Mouse (Mus musculus): ENCODE data around the gene Cant1.

Cant1 gene

GRCm38 (mm10) chr11:118403951-118404899 lies 14.7 kb downstream of the Cant1 start:
- peak; percentile 55; the same call in 1 of the 2 replicates for TF ChIP-seq GATA4 (IDR thresholded peaks at IDR 0.05; ENCODE audit: insufficient replicate concordance, low read length)

GRCm38 (mm10) chr11:118403183-118403582 lies 15.7 kb downstream of the Cant1 start:
- TF ChIP-seq GATA4 (IDR thresholded peaks at IDR 0.05; ENCODE audit: insufficient replicate concordance, low read length): no peak

GRCm38 (mm10) chr11:118401760-118402280 lies 17.1 kb downstream of the Cant1 start, which contains the start of gene Lgals3bp:
TSS of gene Lgals3bp (minus strand) at chr11:118402092.
- peak; percentile 53; the same call in 1 of the 2 replicates for TF ChIP-seq GATA4 (IDR thresholded peaks at IDR 0.05; ENCODE audit: insufficient replicate concordance, low read length)

DNA sequence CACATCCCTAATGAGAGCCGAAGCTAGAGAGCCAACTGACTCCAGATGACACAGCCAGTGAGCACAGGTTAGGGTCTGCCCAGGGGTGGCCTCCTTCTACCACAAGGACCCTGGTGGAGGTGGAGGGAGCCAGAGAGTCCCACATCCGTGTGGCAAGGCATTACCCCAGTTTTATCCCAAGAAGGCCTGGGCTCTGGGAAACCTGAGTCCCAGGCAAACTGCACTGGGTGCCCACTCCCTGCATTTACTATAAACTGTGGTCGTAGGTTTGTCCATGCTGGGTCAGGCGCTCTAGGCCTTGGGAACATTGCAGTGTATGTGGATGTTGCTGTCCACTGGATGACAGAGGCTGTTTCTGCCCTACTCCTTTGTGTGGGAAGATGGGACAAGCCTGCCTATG lies 17.7 kb downstream of the Cant1 start:
- no peak for TF ChIP-seq GATA4 (IDR thresholded peaks at IDR 0.05; ENCODE audit: insufficient replicate concordance, low read length)

- TF ChIP-seq GATA4 (IDR thresholded peaks at IDR 0.05; ENCODE audit: insufficient replicate concordance, low read length): peak; percentile 60; the same call in 1 of the 2 replicates
Measured at GRCm38 (mm10) chr11:118400566-118400936, 18.3 kb downstream of the Cant1 start.

DNA sequence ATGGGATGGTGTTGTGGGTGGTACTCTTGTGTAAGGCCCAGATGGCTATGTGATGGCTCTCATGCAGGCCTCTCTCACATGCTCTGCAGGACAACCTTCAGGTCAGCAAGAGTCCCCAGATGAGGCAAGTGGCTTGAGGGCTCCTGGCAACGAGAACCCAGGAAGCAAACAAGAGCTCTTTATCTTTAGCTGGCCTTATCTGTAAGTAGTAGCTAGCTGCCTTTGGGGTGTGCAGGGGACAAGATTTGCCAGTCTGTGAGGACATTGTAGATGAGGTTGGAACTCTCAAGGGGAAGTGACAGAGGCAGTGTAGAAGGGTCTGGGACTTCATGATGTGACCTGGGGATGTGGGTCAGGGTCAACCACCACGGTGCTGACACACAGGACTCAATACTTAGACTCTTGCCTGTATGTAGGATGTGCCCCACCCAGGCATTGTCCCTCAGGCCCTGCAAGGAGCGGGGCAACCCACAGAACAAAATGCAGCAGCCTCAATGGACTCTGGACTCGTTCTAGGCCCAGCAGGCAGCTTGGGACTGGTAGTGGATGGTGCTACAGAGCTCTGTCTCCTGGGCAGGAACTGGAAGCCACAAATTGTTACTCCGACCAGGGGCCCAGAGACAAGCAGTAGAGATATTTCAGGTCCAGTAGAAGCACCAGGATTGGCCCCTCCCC lies 18.9 kb downstream of the Cant1 start:
- peak; percentile 48; the same call in 1 of the 2 replicates for TF ChIP-seq GATA4 (IDR thresholded peaks at IDR 0.05; ENCODE audit: insufficient replicate concordance, low read length)

DNA sequence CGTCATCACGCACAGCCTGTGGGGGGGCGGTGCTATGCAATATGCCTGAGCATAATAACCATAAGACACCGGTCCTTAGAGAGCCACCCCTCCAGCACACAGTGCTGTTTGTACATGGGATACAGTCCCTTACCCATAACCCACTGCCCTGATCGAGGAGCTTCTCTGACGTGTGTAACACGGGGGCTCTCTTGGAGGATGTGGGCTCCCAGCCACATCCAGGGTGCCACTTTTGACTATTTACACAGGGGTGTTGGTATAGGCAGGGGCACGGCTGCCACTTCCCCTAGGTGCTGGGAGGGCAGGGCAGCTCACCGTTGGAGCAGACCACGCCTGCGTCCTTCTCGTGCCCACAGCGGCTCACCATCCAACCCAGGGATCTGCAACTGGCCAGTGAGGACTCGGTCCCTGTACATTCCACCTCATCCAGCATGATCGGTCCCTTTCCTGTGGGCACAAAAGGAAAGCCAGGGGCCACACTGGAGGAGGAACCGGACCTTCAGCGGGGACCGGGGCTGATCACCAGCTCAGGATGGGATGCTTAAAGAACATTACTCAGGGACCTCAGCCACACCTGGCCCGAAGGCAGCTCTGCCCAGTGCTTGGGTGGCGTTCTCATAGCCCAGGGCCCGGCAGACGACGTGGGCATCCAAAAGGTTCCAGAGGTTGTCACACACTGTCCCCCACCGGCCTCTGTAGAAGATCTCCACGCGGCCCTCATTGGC lies 20.9 kb downstream of the Cant1 start:
- TF ChIP-seq GATA4 (IDR thresholded peaks at IDR 0.05; ENCODE audit: insufficient replicate concordance, low read length): no peak

DNA sequence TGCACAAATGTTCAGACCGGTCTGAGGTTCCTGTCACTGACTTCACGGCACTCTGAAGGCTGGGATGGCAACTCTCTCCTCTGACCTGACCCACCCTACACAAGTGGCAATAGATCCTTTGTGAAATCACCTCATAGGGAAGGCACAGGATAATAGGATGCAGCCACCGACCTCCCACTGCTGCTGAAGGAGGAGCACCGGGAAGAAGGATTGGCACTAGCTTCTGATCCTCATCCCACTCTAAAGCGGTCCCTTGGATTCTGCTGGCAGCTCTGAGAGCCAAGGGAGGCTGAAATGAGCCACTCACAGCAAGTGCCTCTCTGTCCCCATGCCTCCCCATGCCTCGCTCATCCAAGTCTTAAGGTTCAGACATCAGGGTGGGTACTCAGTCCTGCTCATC lies 24.3 kb downstream of the Cant1 start:
- no peak for TF ChIP-seq GATA4 (IDR thresholded peaks at IDR 0.05; ENCODE audit: insufficient replicate concordance, low read length)

DNA sequence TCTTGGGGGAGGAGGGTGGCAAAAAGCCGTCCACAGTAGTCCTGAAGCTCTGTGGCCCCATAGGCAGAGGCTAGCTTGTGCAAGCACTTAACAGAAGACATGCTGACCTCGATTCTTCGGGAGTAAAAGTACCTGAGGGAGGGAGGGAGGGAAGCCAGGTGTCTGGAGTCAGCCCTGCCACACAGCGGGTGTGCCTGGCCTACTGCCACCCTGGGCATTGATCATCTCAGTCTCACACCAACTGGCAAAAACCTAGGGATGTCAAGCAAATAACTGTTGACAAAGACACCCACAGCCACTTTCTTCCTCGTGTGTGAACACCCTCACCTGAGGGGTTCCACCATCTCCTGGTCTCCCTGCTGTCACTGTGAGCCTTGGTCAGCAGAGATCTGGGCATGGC lies 24.9 kb downstream of the Cant1 start:
- TF ChIP-seq GATA4 (IDR thresholded peaks at IDR 0.05; ENCODE audit: insufficient replicate concordance, low read length): no peak

GRCm38 (mm10) chr11:118379251-118380009 lies 39.5 kb downstream of the Cant1 start:
- no peak for TF ChIP-seq GATA4 (IDR thresholded peaks at IDR 0.05; ENCODE audit: insufficient replicate concordance, low read length)

- TF ChIP-seq GATA4 (IDR thresholded peaks at IDR 0.05; ENCODE audit: insufficient replicate concordance, low read length): no peak
Measured at GRCm38 (mm10) chr11:118378656-118379055, 40.2 kb downstream of the Cant1 start.

- no peak for TF ChIP-seq GATA4 (IDR thresholded peaks at IDR 0.05; ENCODE audit: insufficient replicate concordance, low read length)
Measured at GRCm38 (mm10) chr11:118375881-118376280, 43.0 kb downstream of the Cant1 start.

DNA sequence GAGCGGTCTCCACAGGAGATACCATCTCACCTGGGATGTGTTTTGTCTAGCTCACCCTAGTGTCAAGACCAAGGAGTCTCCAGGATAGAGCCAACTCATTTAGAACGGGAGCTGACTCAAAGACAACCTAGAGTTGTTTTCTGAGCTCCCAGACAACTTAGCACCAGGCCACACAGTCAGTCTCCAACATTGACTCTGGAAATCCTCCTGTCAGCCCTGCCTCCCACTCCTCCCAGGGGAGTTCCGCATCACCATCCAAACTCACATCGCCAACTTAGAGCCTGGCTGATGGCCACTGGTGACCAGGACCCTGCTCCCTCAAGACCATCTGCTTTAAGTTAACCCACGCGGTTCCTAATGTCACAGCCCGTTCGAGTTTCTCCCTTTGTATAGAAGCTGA lies 43.4 kb downstream of the Cant1 start:
- TF ChIP-seq GATA4 (IDR thresholded peaks at IDR 0.05; ENCODE audit: insufficient replicate concordance, low read length): no peak

GRCm38 (mm10) chr11:118375006-118375405 lies 43.9 kb downstream of the Cant1 start:
- TF ChIP-seq GATA4 (IDR thresholded peaks at IDR 0.05; ENCODE audit: insufficient replicate concordance, low read length): no peak

Data from liver, adult (tissue).